Mouse (Mus musculus) CH12.LX (cell line): ENCODE measurements at regions not wholly inside any gene's neighbourhood (a gene's known extent, or its start where the extent isn't known, plus 50 kb on each side); places are given as distances from the start of the nearest gene placed in this dataset.

ENCODE experiments used
- DNase-seq: peaks from one replicate; pipeline ENCODE4 v3.0.0-alpha.2; 2013; ENCODE audit errors: extremely low read depth
- H3K27ac ChIP-seq: 2 replicates; pipeline ENCODE4 v1.5.1; 2012; ENCODE audit warnings: low read depth, mild to moderate bottlenecking, control low read depth, moderate library complexity; ENCODE audit not compliant: insufficient read depth
- H3K27me3 ChIP-seq: replicated peaks from 2 replicates; pipeline ENCODE3; 2012; ENCODE audit warnings: inconsistent platforms
- H3K36me3 ChIP-seq, 2 experiments: replicated peaks in 1 of 2; 2 replicates each; pipeline versions ENCODE3 to v1.6.1; 2012; ENCODE audit warnings: inconsistent platforms in 1 of 2, low read length in 1 of 2, mild to moderate bottlenecking in 1 of 2, mixed read lengths in 1 of 2, moderate library complexity in 1 of 2; ENCODE audit not compliant: control insufficient read depth in 1 of 2, insufficient read depth in 1 of 2
- H3K4me1 ChIP-seq, 2 experiments: 2 replicates each; pipeline ENCODE4 v1.6.1; 2012; ENCODE audit warnings: inconsistent platforms in 1 of 2, moderate library complexity in 1 of 2; ENCODE audit not compliant: insufficient read depth in 2 of 2, control insufficient read depth in 1 of 2
- H3K4me2 ChIP-seq: 2 replicates; pipeline ENCODE4 v1.6.1; 2012; ENCODE audit warnings: low read depth, mild to moderate bottlenecking, control low read depth; ENCODE audit not compliant: poor library complexity, insufficient read depth, severe bottlenecking
- H3K4me3 ChIP-seq, 3 experiments: fragments of 150-350 bp in 1 of 3; sonication (generic) in 1 of 3; replicated peaks in 1 of 3; 2 replicates each; pipeline versions ENCODE3 to v1.5.1; 2011 to 2012; ENCODE audit warnings: low read depth in 2 of 3, low read length in 2 of 3, mild to moderate bottlenecking in 2 of 3, moderate library complexity in 2 of 3, control low read depth in 1 of 3, improper control_type of control experiment in 1 of 3, inconsistent platforms in 1 of 3, mixed read lengths in 1 of 3; ENCODE audit not compliant: poor library complexity in 1 of 3
- H3K79me2 ChIP-seq: replicated peaks from 2 replicates; pipeline ENCODE4 v1.6.1; 2012; ENCODE audit warnings: mild to moderate bottlenecking, moderate library complexity; ENCODE audit not compliant: control insufficient read depth, poor library complexity, insufficient read depth, severe bottlenecking; ENCODE audit errors: extremely low read depth
- H3K9ac ChIP-seq: 2 replicates; pipeline ENCODE4 v1.6.1; 2012; ENCODE audit warnings: low read depth, mild to moderate bottlenecking, control low read depth, moderate library complexity; ENCODE audit not compliant: insufficient read depth
- H3K9me3 ChIP-seq: replicated peaks from 2 replicates; pipeline ENCODE3; 2012; ENCODE audit warnings: low read length, inconsistent platforms, mixed read lengths
- CHD2 ChIP-seq: IDR thresholded peaks from 2 replicates; pipeline ENCODE4 v1.6.1; 2011; ENCODE audit warnings: low read length, improper control_type of control experiment
- E2F4 ChIP-seq: IDR thresholded peaks from 2 replicates; pipeline ENCODE4 v1.6.1; 2011; ENCODE audit warnings: low read depth, low read length, improper control_type of control experiment; ENCODE audit not compliant: insufficient replicate concordance
- ELF1 ChIP-seq: IDR thresholded peaks from 2 replicates; pipeline ENCODE4 v1.6.1; 2014; ENCODE audit warnings: low read depth, mild to moderate bottlenecking, inconsistent platforms, low read length, improper control_type of control experiment
- EP300 ChIP-seq: IDR thresholded peaks from 2 replicates; pipeline ENCODE4 v1.6.1; 2011; ENCODE audit warnings: low read length, improper control_type of control experiment
- ETS1 ChIP-seq: conservative IDR thresholded peaks from 2 replicates; pipeline ENCODE4 v1.6.1; 2012; ENCODE audit warnings: low read depth, mild to moderate bottlenecking, inconsistent platforms, low read length, improper control_type of control experiment, moderate library complexity
- MAFK ChIP-seq: IDR thresholded peaks from 2 replicates; pipeline ENCODE4 v1.6.1; 2011; ENCODE audit warnings: low read length, improper control_type of control experiment; ENCODE audit not compliant: insufficient replicate concordance
- MAZ ChIP-seq: IDR thresholded peaks from 2 replicates; pipeline ENCODE4 v1.6.1; 2012; ENCODE audit warnings: low read depth, mild to moderate bottlenecking, inconsistent platforms, low read length, improper control_type of control experiment, moderate library complexity
- MXI1 ChIP-seq: IDR thresholded peaks from 2 replicates; pipeline ENCODE4 v1.6.1; 2011; ENCODE audit warnings: mild to moderate bottlenecking, low read depth, low read length, improper control_type of control experiment
- NRF1 ChIP-seq: IDR thresholded peaks from 2 replicates; pipeline ENCODE4 v1.6.1; 2014; ENCODE audit warnings: low read depth, mild to moderate bottlenecking, inconsistent platforms, low read length, improper control_type of control experiment, moderate library complexity
- POLR2A ChIP-seq: IDR thresholded peaks from 2 replicates; pipeline ENCODE4 v1.6.1; 2011; ENCODE audit warnings: low read depth, mild to moderate bottlenecking, improper control_type of control experiment, low read length
- RCOR1 ChIP-seq: conservative IDR thresholded peaks from 2 replicates; pipeline ENCODE4 v1.6.1; 2012; ENCODE audit warnings: low read depth, mild to moderate bottlenecking, inconsistent platforms, low read length, improper control_type of control experiment
- SIN3A ChIP-seq: IDR thresholded peaks from 2 replicates; pipeline ENCODE4 v1.6.1; 2012; ENCODE audit warnings: low read length, improper control_type of control experiment, inconsistent platforms
- SMC3 ChIP-seq: IDR thresholded peaks from 2 replicates; pipeline ENCODE4 v1.6.1; 2011; ENCODE audit warnings: low read depth, low read length, improper control_type of control experiment
- UBTF ChIP-seq: IDR thresholded peaks from 2 replicates; pipeline ENCODE4 v1.6.1; 2012; ENCODE audit warnings: low read depth, mild to moderate bottlenecking, inconsistent platforms, low read length, improper control_type of control experiment, moderate library complexity
- ZC3H11A ChIP-seq: IDR thresholded peaks from 2 replicates; pipeline ENCODE4 v1.6.1; 2012; ENCODE audit warnings: low read depth, mild to moderate bottlenecking, inconsistent platforms, low read length, improper control_type of control experiment
- ZNF384 ChIP-seq: IDR thresholded peaks from 2 replicates; pipeline ENCODE4 v1.6.1; 2012; ENCODE audit warnings: low read depth, low read length, improper control_type of control experiment, inconsistent platforms
- dilution Hi-C: fragments of 300-500 bp; cut with MboI; formaldehyde crosslinking; loops from 2 replicates; pipeline ENCODE4 v1.14.3; 2020; ENCODE audit warnings: low sequenced_read_pairs; ENCODE audit not compliant: extremely low pct_unique_long_range_greater_than_20kb, extremely low pct_ligation_motif_present
- in situ Hi-C: fragments of 300-500 bp; cut with MboI; formaldehyde crosslinking; loops from 3 replicates; pipeline ENCODE4 v1.14.3; 2019; ENCODE audit warnings: low sequenced_read_pairs, low pct_ligation_motif_present, low pct_unique_long_range_greater_than_20kb, mixed read lengths

DNA sequence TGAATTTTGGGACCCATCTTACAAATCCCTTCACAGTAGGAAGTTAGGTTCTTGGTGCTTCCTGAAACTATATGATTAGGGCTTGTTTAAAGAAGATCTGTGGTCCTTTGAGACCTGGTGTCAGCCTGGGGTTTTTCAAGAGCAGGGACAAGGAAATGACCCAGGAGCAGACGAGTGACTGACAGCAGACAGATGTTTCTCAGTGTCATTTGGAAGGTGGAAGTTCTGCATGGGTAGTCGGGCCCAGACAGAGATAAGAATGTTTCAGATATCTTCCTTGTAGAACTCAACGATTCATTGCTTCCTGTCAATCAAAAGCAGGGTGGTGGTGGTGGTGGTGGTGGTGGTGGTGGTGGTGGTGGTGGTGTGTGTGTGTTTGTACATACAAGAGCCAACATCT lies 75.1 kb upstream of the Nrip1 start (continued):
- TF ChIP-seq NRF1, result no peak

DNA sequence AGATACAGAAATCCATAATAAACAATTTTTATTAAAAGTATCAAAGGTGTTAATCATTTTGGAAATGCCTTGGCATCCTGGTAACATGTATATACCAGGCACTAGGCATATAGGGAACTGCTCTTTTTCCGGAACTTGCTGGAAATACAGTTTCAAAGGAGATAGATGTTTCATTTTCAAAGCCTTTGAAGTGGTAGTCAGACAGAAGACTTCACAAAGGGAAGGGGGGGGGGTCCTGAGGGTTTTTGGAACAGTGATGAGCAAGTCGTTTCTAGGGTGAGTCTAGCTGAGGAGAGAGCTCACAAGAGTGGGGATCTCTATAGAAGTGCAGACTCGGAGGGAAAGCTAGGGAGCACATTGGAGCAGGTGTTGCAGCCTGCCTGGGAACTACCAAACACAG lies 73.4 kb upstream of the Nrip1 start:
- Histone ChIP-seq H3K4me1 (no peaks in the 10 kb centered on the region), H3K27ac (no peak overlapping the region), H3K9ac (no peak overlapping the region), H3K9me3 (peaks cover 85% of the 10 kb centered on the region)
- DNase-seq, result no peak
- no peak for TF ChIP-seq RCOR1
- no peak for TF ChIP-seq UBTF
- TF ChIP-seq EP300, result no peak
- TF ChIP-seq ZC3H11A, result no peak
- no peak for TF ChIP-seq MXI1
- TF ChIP-seq, all 38 proteins: peak for 0
- H3K4me2 ChIP-seq, result no peak overlapping the region
- no peak overlapping the region for H3K4me3 ChIP-seq
- no peaks in the 10 kb centered on the region for H3K36me3 ChIP-seq
- H3K27me3 ChIP-seq, result no peaks in the 10 kb centered on the region
- in situ Hi-C loops (no loop called here), dilution Hi-C loops (no loop called here)
- no peaks in the 10 kb centered on the region for H3K79me2 ChIP-seq

DNA sequence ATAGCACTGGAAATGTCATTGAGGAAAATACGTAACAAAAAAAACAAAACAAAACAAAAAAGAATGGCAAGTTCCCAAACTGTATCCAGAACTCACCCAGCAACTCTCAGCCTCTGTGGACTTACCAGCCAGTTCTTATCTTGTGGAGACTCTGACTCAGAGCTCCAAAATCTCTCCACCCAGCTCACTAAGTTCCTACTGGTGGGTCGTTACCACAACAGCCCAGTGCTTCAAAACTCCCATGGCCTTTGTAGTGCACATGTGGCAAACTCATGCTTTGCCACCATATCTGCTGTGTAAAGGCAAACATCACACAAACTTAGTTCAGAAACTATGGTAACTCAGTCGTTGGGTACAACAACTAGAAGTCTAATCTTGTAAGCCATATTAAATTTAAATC lies 71.0 kb upstream of the Nrip1 start:
- Histone ChIP-seq H3K27ac (no peak overlapping the region), H3K4me3 (no peak overlapping the region), H3K9me3 (peaks cover 73% of the 10 kb centered on the region), H3K79me2 (no peaks in the 10 kb centered on the region)
- dilution Hi-C loops, result no loop called here
- TF ChIP-seq E2F4, result no peak
- TF ChIP-seq RCOR1, result no peak
- TF ChIP-seq ZNF384, result no peak
- no peak for TF ChIP-seq MAFK
- TF ChIP-seq SMC3, result no peak
- TF ChIP-seq ELF1, result no peak
- no peak for TF ChIP-seq CHD2
- no peak for TF ChIP-seq MAZ
- TF ChIP-seq POLR2A, result no peak
- TF ChIP-seq SIN3A, result no peak
- TF ChIP-seq ETS1, result no peak
- TF ChIP-seq, all 38 proteins: peak for 0
- in situ Hi-C loops, result no loop called here
- no peak for DNase-seq
- Histone ChIP-seq H3K4me2 (no peak overlapping the region), H3K4me1 (no peaks in the 10 kb centered on the region), H3K27me3 (no peaks in the 10 kb centered on the region), H3K9ac (no peak overlapping the region), H3K36me3 (no peaks in the 10 kb centered on the region)
